Mouse (Mus musculus): ENCODE results near the gene Dctn3.

DNA sequence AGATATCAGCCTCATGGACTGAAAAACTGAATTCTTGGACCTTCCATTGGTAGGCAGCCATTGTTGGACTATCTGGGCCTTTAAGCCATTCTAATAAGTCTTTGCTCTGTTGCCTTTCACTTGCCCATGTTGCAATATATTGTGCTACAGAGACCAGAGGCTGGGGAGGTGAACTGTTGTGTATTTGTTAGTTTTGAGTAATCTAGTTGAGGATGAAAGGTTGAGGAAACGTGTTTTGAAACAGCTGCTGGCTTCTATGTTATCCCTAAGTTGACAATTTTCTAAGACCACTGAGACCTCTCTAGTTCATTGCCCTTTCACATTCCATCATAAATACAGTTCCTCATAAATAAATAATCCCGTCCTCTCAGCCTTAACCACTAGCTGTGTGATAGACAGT is 21.2 kb upstream of the Dctn3 start:
- TF ChIP-seq CTCF (IDR thresholded peaks at IDR 0.05; ENCODE audit: borderline replicate concordance, insufficient read depth, low read length), result no peak
- no peak for TF ChIP-seq POLR2A (IDR thresholded peaks at IDR 0.05; ENCODE audit: low read depth, low read length)
